Mouse (Mus musculus) midbrain, embryonic 10.5 days (tissue): ENCODE measurements at regions not wholly inside any gene's neighbourhood (a gene's known extent, or its start where the extent isn't known, plus 50 kb on each side); places are given as distances from the start of the nearest gene placed in this dataset.

Experiments
- DNase-seq: peaks from one replicate; pipeline ENCODE4 v3.0.0-alpha.2; 2017; ENCODE audit warnings: low spot score
- H3K27ac ChIP-seq: fragments of 300-500 bp; sonication (generic); replicated peaks from 2 replicates; pipeline ENCODE4 v1.5.1; 2016; ENCODE audit warnings: mild to moderate bottlenecking
- H3K27me3 ChIP-seq: fragments of 300-500 bp; sonication (generic); 2 replicates; pipeline ENCODE4 v1.6.1; 2016; ENCODE audit warnings: low read depth, mild to moderate bottlenecking; ENCODE audit not compliant: poor library complexity, severe bottlenecking
- H3K36me3 ChIP-seq: fragments of 300-500 bp; sonication (generic); 2 replicates; pipeline ENCODE4 v1.6.1; 2016; ENCODE audit warnings: mild to moderate bottlenecking, moderate library complexity
- H3K4me1 ChIP-seq: fragments of 300-500 bp; sonication (generic); 2 replicates; pipeline ENCODE4 v1.6.1; 2016
- H3K4me3 ChIP-seq: fragments of 300-500 bp; sonication (generic); 2 replicates; pipeline ENCODE4 v1.5.1; 2016; ENCODE audit warnings: mild to moderate bottlenecking, moderate library complexity
- H3K9me3 ChIP-seq: fragments of 300-500 bp; sonication (generic); replicated peaks from 2 replicates; pipeline ENCODE4 v1.6.1; 2016; ENCODE audit warnings: mild to moderate bottlenecking
- WGBS: fragments of 180-500 bp; shearing (Covaris S2); methylation state at CpG from one replicate; pipeline ENCODE4 v1.1.7; 2016; 5-methylcytosine and 5-hydroxymethylcytosine counted together

GRCm38 (mm10) chr3:62801044-62801443 lies 196.1 kb upstream of the Gpr149 start:
- Histone ChIP-seq H3K9me3 (no peaks in the 10 kb centered on the region), H3K36me3 (no peaks in the 10 kb centered on the region), H3K27me3 (no peaks in the 10 kb centered on the region), H3K4me3 (no peak overlapping the region), H3K27ac (no peak overlapping the region), H3K4me1 (no peaks in the 10 kb centered on the region)
- WGBS, result 43% methylated on average over 2 of the region's 2 CpGs
- DNase-seq, result no peak

DNA sequence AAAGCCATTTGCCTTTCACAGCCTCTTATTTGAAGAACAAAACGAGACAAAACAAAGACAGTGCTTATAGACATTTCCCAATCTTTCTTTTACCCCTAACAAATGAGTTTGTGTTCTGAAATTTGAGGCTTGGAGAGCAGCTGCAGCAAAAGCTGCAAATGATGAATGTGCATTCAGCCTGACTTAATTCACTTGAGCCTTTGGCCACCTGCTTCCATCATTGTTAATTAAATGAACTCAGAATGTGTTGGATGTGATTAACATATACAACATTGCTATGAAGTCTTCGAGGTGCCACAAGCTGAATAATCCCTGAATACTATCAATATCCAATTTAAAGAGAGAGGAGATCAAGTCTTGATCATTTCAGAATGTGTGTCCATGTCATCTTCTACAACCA lies 181.3 kb upstream of the Gpr149 start:
- no peak overlapping the region for H3K27ac ChIP-seq
- no peaks in the 10 kb centered on the region for H3K36me3 ChIP-seq
- no peaks in the 10 kb centered on the region for H3K27me3 ChIP-seq
- WGBS, result 40% methylated on average over 2 of the region's 2 CpGs
- H3K4me1 ChIP-seq, result peaks cover 10% of the 10 kb centered on the region; the same call in 1 of the 2 replicates
- DNase-seq, result no peak
- H3K9me3 ChIP-seq, result 0 out of 2 replicates have a peak, but pooled peaks cover 8% of the 10 kb centered on the region
- H3K4me3 ChIP-seq, result no peak overlapping the region
